Mouse (Mus musculus) c-Kit-positive CD71-positive TER-119-negative erythroid progenitor cells, embryonic 14.5 days (primary cell): ENCODE measurements around the gene Lin9.

Experiments
- DNase-seq: peaks from one replicate; pipeline ENCODE4 v3.0.0-alpha.2; 2013; ENCODE audit warnings: low read depth

Gene Lin9

DNA sequence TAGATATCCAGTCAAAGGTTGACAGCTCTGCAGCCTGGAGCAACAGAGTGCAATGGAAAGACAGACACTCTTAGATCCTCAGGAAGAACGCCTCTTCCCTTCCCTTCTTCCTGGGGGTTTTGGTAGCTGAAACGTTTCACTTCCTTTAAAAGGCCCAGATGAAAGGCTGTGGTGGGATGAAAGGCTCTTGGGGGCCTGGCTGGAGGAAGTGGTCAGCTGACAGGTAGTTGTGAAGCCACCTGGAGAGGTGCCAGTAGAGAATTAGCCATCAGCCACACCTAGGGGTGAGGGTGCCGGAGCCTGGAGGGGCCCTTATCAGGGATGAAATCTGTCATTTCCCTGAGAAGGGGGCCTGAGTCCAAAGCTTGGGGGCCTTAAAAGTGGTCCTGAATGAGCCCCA, 66.4 kb downstream of the Lin9 start:
- no peak for DNase-seq

DNA sequence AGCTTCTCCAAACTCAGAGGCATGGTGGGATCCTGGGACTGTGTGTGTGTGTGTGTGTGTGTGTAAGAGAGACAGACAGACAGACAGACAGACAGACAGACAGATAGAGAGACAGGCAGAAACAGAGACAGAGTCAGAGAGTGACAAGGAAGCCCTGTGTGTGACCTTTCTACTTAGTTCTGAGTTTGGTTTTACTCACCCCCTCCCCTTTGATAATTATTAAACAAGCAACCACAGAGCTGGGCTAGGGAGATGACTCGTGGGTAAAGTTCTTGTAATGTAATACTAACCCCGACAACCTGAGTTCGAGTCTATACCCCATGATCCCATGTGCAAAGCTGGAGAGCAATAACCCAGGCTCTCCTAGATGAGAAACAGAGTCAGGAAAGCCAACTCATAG, 66.9 kb downstream of the Lin9 start:
- DNase-seq: no peak

DNA sequence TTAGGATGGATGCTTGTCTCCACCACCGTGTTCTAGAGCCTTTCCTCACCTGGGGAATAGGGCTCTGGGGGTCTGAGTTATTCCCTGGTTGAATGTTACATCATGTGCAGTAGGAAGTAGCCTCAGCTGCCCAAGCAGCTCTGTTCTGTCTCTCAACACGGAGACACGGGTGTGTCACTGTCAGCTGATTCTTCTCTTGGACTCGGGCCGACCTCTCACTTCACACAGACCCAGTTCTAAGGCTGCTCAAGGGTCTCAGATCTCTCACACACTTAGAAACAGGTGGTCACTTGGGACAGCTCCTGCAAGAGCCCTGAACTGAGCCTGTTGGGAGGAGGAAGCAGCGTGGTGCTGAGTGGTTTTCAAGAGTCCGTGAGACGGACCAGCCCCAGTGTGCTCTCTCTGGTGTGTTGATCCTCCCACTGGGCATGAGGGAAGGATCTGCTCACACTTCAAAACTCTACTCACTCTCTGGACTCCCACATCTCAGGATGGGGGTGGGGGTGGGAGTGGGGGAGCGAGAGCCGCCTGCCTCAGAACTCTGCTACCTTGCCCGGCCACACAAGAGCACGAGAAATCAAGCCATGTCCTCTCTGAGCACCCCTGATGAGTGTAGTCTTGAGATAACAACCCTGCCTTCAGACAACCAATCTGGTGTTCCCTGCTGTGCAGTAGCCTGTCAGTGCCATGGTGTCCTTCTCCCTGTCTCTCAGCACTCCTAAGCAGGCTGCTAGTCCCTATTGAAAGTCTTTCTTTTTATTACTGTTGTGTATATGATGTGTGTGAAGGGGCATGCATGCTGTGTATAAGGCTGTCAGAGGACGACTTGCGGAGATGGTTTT, 68.2 kb downstream of the Lin9 start:
- DNase-seq: no peak

DNA sequence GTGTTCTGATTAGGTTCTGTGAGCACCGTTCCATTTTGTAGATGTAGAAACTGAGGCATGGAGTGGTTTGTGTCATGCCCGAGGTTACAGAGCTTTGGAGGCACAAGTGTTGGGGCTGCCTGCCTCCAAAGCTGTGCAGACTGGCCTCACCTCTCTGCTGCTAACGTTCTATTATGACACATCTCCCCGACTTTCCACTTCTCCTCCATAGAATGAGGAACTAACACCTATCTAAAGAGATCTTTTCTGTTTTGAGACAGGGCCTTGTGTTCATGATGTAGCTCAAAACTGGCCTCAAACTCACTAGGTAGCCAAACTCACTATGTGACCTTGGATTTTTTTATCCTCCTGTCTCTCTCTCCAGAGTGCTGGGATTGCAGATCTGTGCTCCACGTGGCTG, 77.8 kb downstream of the Lin9 start:
- no peak for DNase-seq

DNA sequence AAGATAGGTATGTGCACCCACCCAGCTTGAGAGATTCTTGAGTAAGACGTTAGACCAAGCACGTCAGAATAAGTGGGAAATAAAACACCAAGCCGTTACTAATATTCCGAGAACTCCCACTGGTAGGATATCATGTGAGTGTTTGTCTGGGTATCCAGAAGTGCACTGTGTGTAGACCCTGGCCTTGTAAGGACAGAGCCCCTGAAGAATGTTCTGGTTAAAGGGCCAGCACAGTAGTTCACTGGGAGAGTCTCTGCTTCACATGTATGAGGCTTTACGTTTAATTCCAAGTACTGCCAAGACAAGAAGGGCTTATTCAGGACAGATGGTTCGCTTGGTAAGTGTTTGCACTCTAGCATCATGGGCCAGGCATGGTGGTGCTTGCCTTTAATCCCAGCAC, 78.5 kb downstream of the Lin9 start:
- no peak for DNase-seq

DNA sequence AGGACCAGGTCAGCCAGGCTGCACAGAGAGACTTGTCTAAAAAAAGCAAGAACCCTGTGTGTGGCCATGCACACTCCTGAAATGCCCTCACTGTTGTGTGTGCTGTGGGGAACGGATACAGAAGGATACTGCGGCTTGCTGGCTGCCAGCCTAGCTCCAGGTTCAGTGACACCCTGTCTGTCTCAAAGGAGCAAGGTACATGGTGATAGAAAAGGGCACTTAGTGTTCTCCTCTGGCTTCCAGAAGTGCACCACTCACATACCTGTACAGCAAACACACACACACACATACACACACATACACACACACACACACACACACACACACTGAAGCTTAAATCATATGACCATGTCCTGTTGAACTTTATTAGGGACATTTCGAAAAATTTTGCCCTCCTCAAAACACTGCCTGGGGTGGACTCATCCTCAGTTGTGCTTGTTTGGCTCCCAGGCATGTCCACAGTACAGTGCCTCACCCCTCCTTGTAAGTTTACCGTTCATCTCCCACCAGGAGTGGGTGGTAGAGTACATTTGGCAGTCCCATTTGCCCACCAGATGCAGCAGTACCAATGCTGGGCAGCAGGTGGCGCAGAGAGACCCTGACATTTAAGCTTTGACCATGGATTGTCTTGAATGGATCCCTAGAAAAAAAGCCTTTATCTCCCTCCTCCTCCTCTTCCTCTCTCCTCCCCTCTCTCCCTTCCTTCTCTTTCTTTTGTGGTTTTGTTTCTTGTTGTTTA, 79.2 kb downstream of the Lin9 start:
- DNase-seq: peak; percentile 62

DNA sequence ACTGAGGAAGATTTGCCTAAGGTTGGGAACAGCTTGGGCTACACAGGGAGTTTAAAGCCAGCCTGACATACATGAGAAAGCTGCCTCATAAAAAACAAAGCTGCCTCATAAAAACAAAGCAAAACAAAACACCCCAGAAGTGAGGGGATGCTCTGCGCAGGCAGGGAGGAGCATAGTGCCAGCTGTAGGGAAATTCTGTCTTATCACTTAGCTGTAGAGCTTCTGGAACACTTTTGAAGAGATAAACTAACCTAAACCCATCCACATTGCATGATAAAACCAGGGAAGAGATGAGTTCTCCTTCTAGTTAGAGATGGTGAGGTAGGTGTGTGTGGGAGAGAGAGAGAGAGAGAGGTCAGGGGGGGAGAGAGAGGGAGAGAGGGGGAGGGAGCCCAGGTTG, 81.7 kb downstream of the Lin9 start:
- no peak for DNase-seq

DNA sequence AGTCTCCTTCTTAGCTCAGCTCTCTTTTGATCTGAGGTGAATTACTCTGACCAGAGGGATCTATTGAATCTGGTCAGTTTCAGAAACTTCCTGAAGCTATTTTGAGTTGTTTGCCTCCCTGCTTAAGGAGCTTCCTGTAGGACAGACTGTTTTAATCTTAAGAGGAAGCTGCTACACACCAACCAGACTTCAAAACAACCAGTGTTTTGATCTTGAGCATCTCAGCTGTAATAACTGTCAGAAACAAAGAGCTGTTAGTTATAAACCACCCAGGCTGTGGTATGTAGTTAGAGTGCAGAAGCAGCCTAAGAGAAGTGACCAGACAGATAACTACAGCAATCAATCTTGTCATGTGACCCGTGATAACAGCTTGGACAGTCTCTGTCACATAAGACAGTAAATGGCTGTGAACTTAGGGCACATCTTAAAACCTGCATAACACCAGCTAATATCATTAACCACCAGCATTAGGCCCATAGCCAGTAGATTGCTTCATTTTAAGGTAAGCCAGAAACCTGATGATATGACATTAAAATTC, 82.8 kb downstream of the Lin9 start:
- no peak for DNase-seq

DNA sequence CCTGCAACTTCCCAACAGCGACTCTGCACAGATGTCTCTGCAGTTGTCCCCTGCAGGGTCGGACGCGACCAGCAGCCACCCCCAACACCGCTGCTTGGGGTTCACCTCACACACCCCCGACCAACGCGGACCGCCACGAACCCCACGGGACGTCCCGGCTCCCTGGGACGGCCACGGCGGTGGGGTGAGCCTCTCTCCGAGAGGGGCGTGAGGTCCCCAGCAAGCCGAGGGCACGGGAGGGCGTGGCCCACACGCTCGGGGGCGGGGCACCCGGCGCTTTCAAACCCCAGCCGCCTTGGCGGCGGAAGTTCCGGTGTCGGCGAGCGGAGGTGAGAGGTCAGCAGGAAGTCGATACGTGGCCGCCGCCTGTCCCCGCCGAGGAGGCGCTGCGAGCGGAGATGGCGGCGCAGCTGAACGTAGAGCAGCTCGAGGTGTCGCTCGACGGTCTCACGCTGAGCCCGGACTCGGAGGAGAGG, 84.8 kb downstream of the Lin9 start, which contains the start of gene Acbd3:
Gene Acbd3 (plus strand): TSS at position 340 of the 476 bp plus-strand sequence.
- DNase-seq: peak; percentile 87

DNA sequence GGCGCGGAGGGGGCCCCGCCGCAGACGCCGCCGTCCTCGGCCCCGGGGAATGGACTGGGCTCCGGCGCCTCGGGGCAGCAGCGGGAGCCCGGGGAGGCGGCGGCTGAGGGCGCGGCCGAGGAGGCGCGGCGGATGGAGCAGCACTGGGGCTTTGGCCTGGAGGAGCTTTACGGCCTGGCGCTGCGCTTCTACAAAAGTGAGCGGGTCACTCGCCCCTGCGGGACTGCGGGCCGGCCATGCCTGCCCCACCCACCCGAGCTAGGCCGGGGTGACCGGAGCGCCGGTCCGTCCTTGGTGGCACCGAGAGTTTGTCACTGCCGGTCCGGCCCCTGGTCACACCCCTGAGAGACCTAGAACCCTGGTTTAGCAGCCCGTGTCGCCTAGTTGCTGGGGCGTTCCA, 85.2 kb downstream of the Lin9 start:
- no peak for DNase-seq

DNA sequence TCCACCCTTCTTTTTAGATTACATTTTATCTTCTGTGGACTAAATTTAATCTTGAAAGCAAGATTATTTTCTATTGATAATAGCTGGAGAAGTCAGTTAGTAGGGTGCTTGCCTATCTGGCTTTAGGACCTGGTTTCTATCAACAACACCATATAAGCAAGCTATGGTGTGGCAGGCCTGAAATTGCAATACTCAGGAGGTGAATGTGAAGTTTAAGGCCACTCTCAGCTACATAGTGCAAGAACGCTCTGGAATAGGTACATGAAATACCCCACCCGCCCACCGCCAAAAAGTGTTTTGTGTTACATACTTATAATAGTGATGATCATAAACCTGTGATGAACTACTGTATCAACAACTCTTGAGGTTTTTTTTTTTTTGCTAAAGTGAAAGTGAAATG, 88.3 kb downstream of the Lin9 start:
- no peak for DNase-seq
